Mouse (Mus musculus) heart, postnatal 0 days (tissue): ENCODE measurements around the gene Myd88. TPM values are rescaled to one million over a fixed set of nuclear protein-coding genes. Genes with fewer than 3 reads are reported as not detected.

ENCODE experiments used
- ATAC-seq: fragments of 200-750 bp; cut with Nextera tagmentation; 2 replicates; pipeline ENCODE4 v1.8.0; 2017; ENCODE audit warnings: low read depth, moderate number of reproducible peaks, moderate library complexity; ENCODE audit not compliant: insufficient read depth
- DNase-seq: peaks from one replicate; pipeline ENCODE4 v3.0.0-alpha.2; 2016; ENCODE audit warnings: low spot score
- H3K27ac ChIP-seq: fragments of 300-500 bp; sonication (generic); 2 replicates; pipeline ENCODE4 v1.5.1; 2014; ENCODE audit warnings: low read depth, mild to moderate bottlenecking
- H3K27me3 ChIP-seq: fragments of 300-500 bp; sonication (generic); 2 replicates; pipeline ENCODE4 v1.6.1; 2014; ENCODE audit warnings: low read length, mixed read lengths; ENCODE audit not compliant: control insufficient read depth, insufficient read depth
- H3K36me3 ChIP-seq: fragments of 300-500 bp; sonication (generic); replicated peaks from 2 replicates; pipeline ENCODE4 v1.6.1; 2014; ENCODE audit warnings: low read length, mixed read lengths; ENCODE audit not compliant: control insufficient read depth, insufficient read depth
- H3K4me1 ChIP-seq: fragments of 300-500 bp; sonication (generic); 2 replicates; pipeline ENCODE4 v1.6.1; 2014; ENCODE audit warnings: antibody characterized with exemption; ENCODE audit not compliant: control insufficient read depth, insufficient read depth
- H3K4me2 ChIP-seq: fragments of 300-500 bp; sonication (generic); 2 replicates; pipeline ENCODE4 v1.6.1; 2014; ENCODE audit warnings: low read depth, mild to moderate bottlenecking, low read length, moderate library complexity
- H3K4me3 ChIP-seq: fragments of 300-500 bp; sonication (generic); 2 replicates; pipeline ENCODE4 v1.5.1; 2014; ENCODE audit warnings: low read depth, low read length
- H3K9ac ChIP-seq: fragments of 300-500 bp; sonication (generic); replicated peaks from 2 replicates; pipeline ENCODE4 v1.6.1; 2014; ENCODE audit warnings: low read depth, low read length, mixed read lengths
- H3K9me3 ChIP-seq: fragments of 300-500 bp; sonication (generic); replicated peaks from 2 replicates; pipeline ENCODE4 v1.6.1; 2016; ENCODE audit warnings: low read length; ENCODE audit not compliant: control insufficient read depth
- CTCF ChIP-seq: IDR thresholded peaks from 2 replicates; pipeline ENCODE4 v1.5.1; 2016; ENCODE audit warnings: antibody characterized with exemption, control low read depth, low read depth
- EP300 ChIP-seq: IDR thresholded peaks from 2 replicates; pipeline ENCODE4 v1.6.1; 2016; ENCODE audit warnings: antibody characterized with exemption, low read depth
- WGBS: fragments of 180-500 bp; shearing (Covaris S2); extraction: QIAGEN DNeasy Blood & Tissue Kit; methylation state at CpG from one replicate; pipeline ENCODE4 v1.1.7; 2014; 5-methylcytosine and 5-hydroxymethylcytosine counted together
- polyA plus RNA-seq: library from polyadenylated mRNA; unstranded; fragments of >200 nt; fragmentation: Nextera tagmentation; extraction: Ambion mirVana; gene quantifications from 2 replicates; pipeline ENCODE4 v1.2.1, GENCODE M21; 2015
- total RNA-seq: library from RNA; depleted of rRNA; stranded (reverse); fragments of >200 nt; gene quantifications from 2 replicates; pipeline ENCODE4 v1.2.3, GENCODE M21; 2014; ENCODE audit warnings: low replicate concordance; rRNA removed

Gene Myd88
- 9.7 and 14.3 TPM in 2 replicates for total RNA-seq
- 15.8 and 17.0 TPM in 2 replicates for polyA plus RNA-seq

DNA sequence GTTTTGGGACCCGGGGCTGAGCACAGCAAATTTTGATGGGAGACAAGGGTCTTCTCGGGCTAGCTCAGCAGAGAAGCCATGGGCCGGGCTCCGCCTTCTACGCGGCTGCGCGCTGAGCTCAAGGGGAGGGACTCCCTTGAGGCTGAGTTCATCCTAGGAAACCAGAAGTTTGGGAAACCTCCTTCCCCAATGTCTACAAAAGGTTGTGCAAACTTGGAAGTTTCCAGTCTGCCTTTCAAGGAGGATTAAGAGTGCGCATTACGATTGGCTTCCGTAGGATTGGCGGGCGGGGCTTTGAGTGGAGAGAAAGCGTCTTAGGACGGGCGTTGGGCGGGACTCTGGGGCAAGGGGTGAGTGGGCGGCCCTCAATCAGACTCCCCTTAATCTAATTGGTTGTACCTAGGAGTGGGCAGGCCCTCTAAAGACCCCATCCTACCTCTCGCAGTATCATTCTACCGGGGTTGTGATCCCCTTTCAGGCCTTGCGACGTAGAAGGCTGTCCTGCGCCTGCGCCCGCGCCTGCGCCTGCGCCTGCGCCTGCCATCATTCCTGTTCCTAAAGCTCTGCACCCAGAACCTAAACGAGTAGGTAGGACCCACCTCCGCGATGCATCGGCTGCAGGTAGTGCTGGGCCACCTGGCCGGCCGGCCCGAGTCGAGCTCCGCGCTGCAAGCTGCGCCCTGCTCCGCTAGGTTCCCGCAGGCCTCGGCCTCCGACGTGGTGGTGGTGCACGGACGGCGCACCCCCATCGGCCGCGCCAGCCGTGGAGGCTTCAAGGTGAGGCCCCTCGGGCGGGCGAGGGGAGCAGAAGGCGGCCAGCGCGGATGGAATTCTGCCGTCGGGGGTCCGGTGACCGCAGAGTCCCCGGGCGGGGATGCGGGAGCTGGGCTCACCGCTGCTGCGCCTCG is at the start of gene Myd88:
Gene Myd88 (minus strand): TSS at position 503 of the 908 bp plus-strand sequence.
- Histone ChIP-seq H3K9me3 (no peaks in the 10 kb centered on the region), H3K27ac (peak within 1 kb of the TSS; percentile 88), H3K4me2 (peak within 1 kb of the TSS; percentile 84), H3K4me1 (peaks cover 14% of the 10 kb centered on the region), H3K36me3 (peaks cover 47% of the 10 kb centered on the region), H3K27me3 (no peaks in the 10 kb centered on the region), H3K9ac (peak within 1 kb of the TSS; percentile 62), H3K4me3 (peak within 1 kb of the TSS; percentile 89)
- peak; percentile 98 for DNase-seq
- TF ChIP-seq CTCF (no peak), EP300 (no peak)
- WGBS: under 1% methylated on average over 68 of the region's 68 CpGs
- peak; percentile 96 for ATAC-seq

DNA sequence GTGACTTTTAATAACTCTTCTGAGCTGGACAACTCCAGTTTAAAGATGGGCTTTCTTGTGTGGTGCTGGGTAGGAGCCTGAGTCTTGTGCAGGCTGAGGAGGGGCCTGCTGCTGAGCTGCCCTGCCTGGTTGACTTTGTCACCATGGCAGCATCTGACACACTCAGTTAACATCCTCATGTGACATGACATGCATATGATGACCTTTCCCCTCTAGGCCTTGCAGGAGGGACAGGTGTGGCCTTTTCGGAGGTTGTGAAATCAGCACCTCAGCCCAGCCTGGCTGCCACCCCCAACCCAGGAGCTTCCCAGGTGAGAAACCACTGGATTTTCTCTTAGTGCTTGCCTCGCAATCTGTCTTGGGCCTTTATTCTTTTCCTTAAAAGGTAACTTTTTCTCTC is 49.0 kb upstream of the Myd88 start:
- Histone ChIP-seq H3K9ac (no peak overlapping the region), H3K27me3 (no peaks in the 10 kb centered on the region), H3K36me3 (no peaks in the 10 kb centered on the region), H3K4me3 (no peak overlapping the region), H3K9me3 (no peaks in the 10 kb centered on the region), H3K4me2 (no peak overlapping the region), H3K27ac (no peak overlapping the region), H3K4me1 (no peaks in the 10 kb centered on the region)
- no peak for ATAC-seq
- WGBS: 82% methylated on average over 2 of the region's 2 CpGs
- no peak for DNase-seq
- TF ChIP-seq CTCF (no peak), EP300 (no peak)

DNA sequence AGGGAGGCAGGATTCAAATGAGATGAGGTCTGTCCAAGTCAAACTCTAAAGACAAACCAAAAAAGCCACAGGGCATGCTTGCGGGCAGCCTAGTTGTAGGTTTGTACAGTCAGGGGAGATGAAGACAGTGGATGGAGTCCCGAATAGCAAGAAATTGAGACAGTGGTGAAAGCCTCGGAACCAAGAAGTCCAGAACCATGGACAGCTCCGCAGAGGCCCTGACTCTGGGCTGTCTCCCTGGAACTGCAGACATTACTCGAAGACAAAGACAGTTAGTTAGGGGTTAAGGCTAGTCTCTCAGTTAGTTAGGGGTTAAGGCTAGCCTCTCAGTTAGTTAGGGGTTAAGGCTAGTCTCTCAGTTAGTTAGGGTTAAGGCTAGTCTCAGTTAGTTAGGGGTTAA is 47.7 kb upstream of the Myd88 start:
- DNase-seq (no peak), ATAC-seq (no peak)
- TF ChIP-seq CTCF: no peak
- TF ChIP-seq EP300: no peak
- Histone ChIP-seq H3K36me3 (no peaks in the 10 kb centered on the region), H3K4me1 (no peaks in the 10 kb centered on the region), H3K9ac (no peak overlapping the region), H3K27me3 (no peaks in the 10 kb centered on the region), H3K27ac (no peak overlapping the region), H3K4me2 (no peak overlapping the region), H3K4me3 (no peak overlapping the region), H3K9me3 (no peaks in the 10 kb centered on the region)
- 36% methylated on average over 5 of the region's 5 CpGs for WGBS

DNA sequence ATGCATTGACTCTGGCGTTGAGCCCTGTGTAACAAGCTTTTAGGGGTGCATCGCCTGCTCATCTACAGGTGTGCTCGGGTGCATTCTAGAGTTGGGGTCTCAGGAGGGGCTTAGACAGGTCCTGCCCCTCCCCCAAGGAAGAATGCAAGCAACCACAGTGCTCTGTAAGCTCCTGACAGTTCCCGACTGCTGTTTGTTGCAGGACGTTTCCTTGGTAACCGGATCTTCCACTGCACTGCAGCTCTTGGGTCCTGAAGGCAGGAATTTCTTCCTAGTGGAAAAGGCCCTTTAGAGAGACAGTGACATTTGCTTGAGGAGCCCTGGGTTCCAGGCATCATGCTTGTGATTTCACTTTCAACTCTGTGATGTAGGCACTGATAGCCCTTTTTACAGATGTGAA is 41.4 kb upstream of the Myd88 start:
- no peak for DNase-seq
- Histone ChIP-seq H3K27me3 (no peaks in the 10 kb centered on the region), H3K4me2 (no peak overlapping the region), H3K4me1 (no peaks in the 10 kb centered on the region), H3K4me3 (no peak overlapping the region), H3K9ac (no peak overlapping the region), H3K9me3 (no peaks in the 10 kb centered on the region), H3K27ac (no peak overlapping the region), H3K36me3 (no peaks in the 10 kb centered on the region)
- no peak for ATAC-seq
- WGBS: 58% methylated on average over 6 of the region's 6 CpGs
- no peak for TF ChIP-seq CTCF

DNA sequence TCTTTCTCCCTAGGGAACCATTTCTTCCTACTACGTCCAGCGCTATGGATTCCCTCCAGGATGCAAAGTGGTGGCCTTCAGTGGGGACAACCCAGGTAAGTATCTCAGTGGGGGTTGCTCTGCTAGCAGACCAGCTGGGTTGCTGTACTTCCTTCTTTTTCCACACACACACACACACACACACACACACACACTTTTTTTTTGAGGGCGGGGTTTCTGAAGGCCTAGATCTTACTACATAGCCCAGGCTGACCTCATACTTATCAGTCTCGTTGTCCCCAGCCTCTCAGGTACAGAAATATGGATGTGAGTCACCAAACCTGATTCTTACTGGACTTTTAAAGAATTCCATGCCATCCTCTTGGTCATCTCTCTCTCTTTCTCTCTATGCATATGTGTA is 37.0 kb upstream of the Myd88 start:
- no peaks in the 10 kb centered on the region for H3K4me1 ChIP-seq
- WGBS: 75% methylated on average over 4 of the region's 4 CpGs
- no peaks in the 10 kb centered on the region for H3K27me3 ChIP-seq
- no peaks in the 10 kb centered on the region for H3K36me3 ChIP-seq
- TF ChIP-seq EP300 (no peak), CTCF (no peak)
- no peak overlapping the region for H3K9ac ChIP-seq
- no peak overlapping the region for H3K27ac ChIP-seq
- no peak overlapping the region for H3K4me3 ChIP-seq
- no peak for DNase-seq
- no peak overlapping the region for H3K4me2 ChIP-seq
- ATAC-seq: no peak
- H3K9me3 ChIP-seq: no peaks in the 10 kb centered on the region

DNA sequence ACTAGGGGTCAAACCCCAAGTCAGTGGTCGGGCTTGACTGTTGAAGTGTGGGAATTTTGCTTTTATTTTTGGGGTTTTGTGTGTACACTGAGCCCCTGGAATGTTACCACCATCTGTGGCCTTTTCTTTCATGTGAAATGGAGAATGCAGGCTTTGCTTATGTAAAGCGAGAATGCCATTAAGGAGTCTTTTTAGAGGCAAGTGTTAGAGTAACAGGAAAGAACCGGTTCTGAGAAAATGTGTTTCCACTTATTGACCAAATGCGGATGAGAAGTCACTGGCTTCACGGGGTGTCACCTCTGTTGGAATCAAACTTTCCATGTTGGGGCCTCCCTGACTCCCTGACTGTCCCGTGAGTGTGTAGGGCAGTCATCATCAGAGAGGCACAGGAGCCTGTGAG is 34.3 kb upstream of the Myd88 start:
- TF ChIP-seq EP300 (no peak), CTCF (no peak)
- H3K9me3 ChIP-seq: no peaks in the 10 kb centered on the region
- H3K27ac ChIP-seq: no peak overlapping the region
- DNase-seq (no peak), ATAC-seq (no peak)
- H3K36me3 ChIP-seq: no peaks in the 10 kb centered on the region
- H3K9ac ChIP-seq: no peak overlapping the region
- no peak overlapping the region for H3K4me2 ChIP-seq
- WGBS: 68% methylated on average over 6 of the region's 6 CpGs
- no peak overlapping the region for H3K4me3 ChIP-seq
- H3K27me3 ChIP-seq: no peaks in the 10 kb centered on the region
- H3K4me1 ChIP-seq: no peaks in the 10 kb centered on the region
